Mouse (Mus musculus) forebrain, postnatal 0 days (tissue): ENCODE measurements around the gene Arhgap1. TPM values are rescaled to one million over a fixed set of nuclear protein-coding genes. Genes with fewer than 3 reads are reported as not detected.

Experiments
- ATAC-seq: fragments of 200-750 bp; cut with Nextera tagmentation; 2 replicates; pipeline ENCODE4 v1.8.0; 2017; ENCODE audit warnings: mild to moderate bottlenecking, moderate library complexity
- DNase-seq: peaks from one replicate; pipeline ENCODE4 v3.0.0-alpha.2; 2015
- H3K27ac ChIP-seq: fragments of 300-500 bp; sonication (generic); 2 replicates; pipeline ENCODE4 v1.5.1; 2014; ENCODE audit warnings: low read depth, mild to moderate bottlenecking, antibody characterized with exemption, low read length, moderate library complexity, mixed read lengths
- H3K27me3 ChIP-seq: fragments of 300-500 bp; sonication (generic); 2 replicates; pipeline ENCODE4 v1.6.1; 2014; ENCODE audit warnings: mild to moderate bottlenecking, low read length, mixed read lengths; ENCODE audit not compliant: insufficient read depth
- H3K36me3 ChIP-seq: fragments of 300-500 bp; sonication (generic); 2 replicates; pipeline ENCODE4 v1.6.1; 2014; ENCODE audit warnings: mild to moderate bottlenecking, moderate library complexity; ENCODE audit not compliant: insufficient read depth
- H3K4me1 ChIP-seq: fragments of 300-500 bp; sonication (generic); 2 replicates; pipeline ENCODE4 v1.6.1; 2014; ENCODE audit warnings: antibody characterized with exemption; ENCODE audit not compliant: insufficient read depth
- H3K4me2 ChIP-seq: fragments of 300-500 bp; sonication (generic); 2 replicates; pipeline ENCODE4 v1.6.1; 2014; ENCODE audit warnings: low read depth, mild to moderate bottlenecking, moderate library complexity
- H3K4me3 ChIP-seq: fragments of 300-500 bp; sonication (generic); 2 replicates; pipeline ENCODE4 v1.5.1; 2014; ENCODE audit warnings: low read depth, low read length, mixed read lengths
- H3K9ac ChIP-seq: fragments of 300-500 bp; sonication (generic); 2 replicates; pipeline ENCODE4 v1.6.1; 2014; ENCODE audit warnings: mild to moderate bottlenecking
- H3K9me3 ChIP-seq: fragments of 300-500 bp; sonication (generic); 2 replicates; pipeline ENCODE4 v1.6.1; 2016; ENCODE audit warnings: low read length
- CTCF ChIP-seq: sonication (generic); IDR thresholded peaks from 2 replicates; pipeline ENCODE4 v1.5.1; 2016; ENCODE audit warnings: antibody characterized with exemption, control low read depth, low read depth
- WGBS: fragments of 180-500 bp; shearing (Covaris S2); extraction: QIAGEN DNeasy Blood & Tissue Kit; methylation state at CpG from one replicate; pipeline ENCODE4 v1.1.7; 2014; 5-methylcytosine and 5-hydroxymethylcytosine counted together
- polyA plus RNA-seq: library from polyadenylated mRNA; unstranded; fragments of >200 nt; fragmentation: Nextera tagmentation; extraction: Ambion mirVana; gene quantifications from 2 replicates; pipeline ENCODE4 v1.2.1, GENCODE M21; 2015
- total RNA-seq: library from RNA; depleted of rRNA; stranded (reverse); fragments of >200 nt; gene quantifications from 2 replicates; pipeline ENCODE4 v1.2.3, GENCODE M21; 2014

The Arhgap1 gene
- total and polyA plus RNA-seq, 2 experiments from 2014 or later = 104 to 111 TPM

- DNase-seq (no peak), ATAC-seq (no peak)
- Histone ChIP-seq H3K9ac (no peak overlapping the region), H3K4me1 (peaks cover 5% of the 10 kb centered on the region; the same call in 1 of the 2 replicates), H3K4me3 (no peak overlapping the region), H3K27ac (no peak overlapping the region), H3K27me3 (no peaks in the 10 kb centered on the region), H3K9me3 (no peaks in the 10 kb centered on the region), H3K4me2 (no peak overlapping the region), H3K36me3 (peaks cover 49% of the 10 kb centered on the region)
- TF ChIP-seq CTCF = no peak
- 97% methylated on average over 11 of the region's 11 CpGs for WGBS
Measured at GRCm38 (mm10) chr2:91645811-91646210, 3.8 kb upstream of the Arhgap1 start.

DNA sequence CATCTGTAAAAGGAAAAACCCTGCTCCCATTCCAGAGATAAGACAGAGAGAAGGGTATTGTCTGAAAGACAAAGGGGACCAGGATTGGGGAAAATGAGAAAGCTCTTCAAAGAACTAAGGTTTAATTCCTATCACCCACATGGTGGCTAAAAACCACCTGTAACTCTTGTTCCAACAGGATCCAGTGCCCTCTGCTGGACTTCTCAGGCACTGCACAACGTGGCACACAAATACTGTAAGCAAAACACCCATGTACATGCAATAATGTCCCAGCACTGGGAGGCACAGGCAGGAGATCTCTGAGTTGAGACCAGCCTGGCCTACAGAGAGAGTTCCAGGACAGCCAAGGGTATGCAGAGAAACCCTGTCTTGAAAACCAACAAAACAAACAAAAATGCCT is 2.9 kb upstream of the Arhgap1 start:
- Histone ChIP-seq H3K27ac (no peak overlapping the region), H3K9me3 (no peaks in the 10 kb centered on the region), H3K4me2 (no peak overlapping the region), H3K36me3 (peaks cover 51% of the 10 kb centered on the region), H3K9ac (no peak overlapping the region), H3K4me1 (peaks cover 9% of the 10 kb centered on the region; the same call in 1 of the 2 replicates), H3K4me3 (no peak overlapping the region), H3K27me3 (no peaks in the 10 kb centered on the region)
- ATAC-seq (no peak), DNase-seq (peak; percentile 73)
- WGBS = 32% methylated on average over 1 of the region's 1 CpGs
- TF ChIP-seq CTCF = peak; percentile 79

- Histone ChIP-seq H3K9me3 (no peaks in the 10 kb centered on the region), H3K27ac (peak overlapping the region; percentile 90; the same call in 1 of the 2 replicates), H3K9ac (peak overlapping the region; percentile 79), H3K4me3 (peak overlapping the region; percentile 68), H3K27me3 (no peaks in the 10 kb centered on the region), H3K4me2 (peak overlapping the region; percentile 82), H3K4me1 (peaks cover 9% of the 10 kb centered on the region; the same call in 1 of the 2 replicates), H3K36me3 (peaks cover 56% of the 10 kb centered on the region)
- DNase-seq (no peak), ATAC-seq (no peak; the same call in 1 of the 2 replicates)
- WGBS = 4% methylated on average over 15 of the region's 15 CpGs
- no peak for TF ChIP-seq CTCF
Measured at GRCm38 (mm10) chr2:91649152-91649551, 508 bp upstream of the Arhgap1 start.

GRCm38 (mm10) chr2:91650360-91650995 is 818 bp downstream of the Arhgap1 start:
- Histone ChIP-seq H3K27ac (peak overlapping the region; percentile 79), H3K4me3 (peak overlapping the region; percentile 68), H3K9ac (peak overlapping the region; percentile 74), H3K27me3 (no peaks in the 10 kb centered on the region), H3K36me3 (peaks cover 56% of the 10 kb centered on the region), H3K9me3 (no peaks in the 10 kb centered on the region), H3K4me2 (peak overlapping the region; percentile 82), H3K4me1 (peaks cover 9% of the 10 kb centered on the region; the same call in 1 of the 2 replicates)
- WGBS = 21% methylated on average over 16 of the region's 16 CpGs
- ATAC-seq (peak; percentile 48), DNase-seq (no peak)
- TF ChIP-seq CTCF = no peak

GRCm38 (mm10) chr2:91651458-91652258 is 2.0 kb downstream of the Arhgap1 start:
- no peak for TF ChIP-seq CTCF
- Histone ChIP-seq H3K9me3 (no peaks in the 10 kb centered on the region), H3K4me1 (peaks cover 9% of the 10 kb centered on the region; the same call in 1 of the 2 replicates), H3K4me3 (no peak overlapping the region), H3K27me3 (no peaks in the 10 kb centered on the region), H3K36me3 (peaks cover 55% of the 10 kb centered on the region), H3K4me2 (no peak overlapping the region), H3K27ac (no peak overlapping the region), H3K9ac (no peak overlapping the region)
- ATAC-seq = no peak
- 91% methylated on average over 14 of the region's 14 CpGs for WGBS
- DNase-seq = no peak

DNA sequence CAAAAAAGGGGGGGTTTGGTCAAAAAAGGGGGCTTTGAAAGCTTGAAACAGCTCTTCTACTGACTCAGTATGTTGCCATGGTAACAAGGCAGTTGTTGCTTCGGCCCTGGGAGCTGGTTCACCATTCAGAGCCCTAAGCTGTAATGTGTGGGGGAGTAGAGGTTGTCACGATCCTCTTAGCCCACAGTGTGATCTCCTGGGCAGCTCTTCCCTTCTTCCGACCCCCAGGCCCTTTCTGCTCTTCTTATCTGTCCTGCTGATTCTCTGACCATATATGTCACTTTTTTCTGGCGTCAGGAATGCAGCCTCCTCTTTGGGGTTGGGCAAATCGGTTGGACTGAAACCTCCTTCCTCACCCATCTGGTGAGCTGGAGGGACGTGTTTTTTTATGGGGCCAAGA is 3.2 kb downstream of the Arhgap1 start:
- no peaks in the 10 kb centered on the region for H3K9me3 ChIP-seq
- H3K4me3 ChIP-seq = no peak overlapping the region
- ATAC-seq = no peak
- peak overlapping the region; percentile 10; the same call in 1 of the 2 replicates for H3K9ac ChIP-seq
- H3K36me3 ChIP-seq = peaks cover 53% of the 10 kb centered on the region
- peaks cover 9% of the 10 kb centered on the region; the same call in 1 of the 2 replicates for H3K4me1 ChIP-seq
- 0 out of 2 replicates have a peak overlapping the region, but pooled peaks have one; percentile 3 for H3K4me2 ChIP-seq
- DNase-seq = no peak
- 56% methylated on average over 6 of the region's 6 CpGs for WGBS
- no peaks in the 10 kb centered on the region for H3K27me3 ChIP-seq
- TF ChIP-seq CTCF = no peak
- no peak overlapping the region for H3K27ac ChIP-seq

GRCm38 (mm10) chr2:91655388-91655787 is 5.7 kb downstream of the Arhgap1 start:
- H3K4me1 ChIP-seq = 0 out of 2 replicates have a peak, but pooled peaks cover 5% of the 10 kb centered on the region
- no peaks in the 10 kb centered on the region for H3K27me3 ChIP-seq
- H3K36me3 ChIP-seq = peaks cover 73% of the 10 kb centered on the region
- ATAC-seq (no peak), DNase-seq (no peak)
- no peak for TF ChIP-seq CTCF
- H3K4me2 ChIP-seq = no peak overlapping the region
- H3K9me3 ChIP-seq = no peaks in the 10 kb centered on the region
- 91% methylated on average over 5 of the region's 5 CpGs for WGBS
- H3K4me3 ChIP-seq = no peak overlapping the region
- H3K27ac ChIP-seq = no peak overlapping the region
- H3K9ac ChIP-seq = no peak overlapping the region
